Mouse (Mus musculus) neural tube, embryonic 11.5 days (tissue): ENCODE measurements around the gene Nr6a1. TPM values are rescaled to one million over a fixed set of nuclear protein-coding genes. Genes with fewer than 3 reads are reported as not detected.

Experiments used
- ATAC-seq: fragments of 200-750 bp; cut with Nextera tagmentation; 2 replicates; pipeline ENCODE4 v1.8.0; 2017; ENCODE audit warnings: moderate number of reproducible peaks, mild to moderate bottlenecking, moderate TSS enrichment, moderate library complexity; ENCODE audit not compliant: insufficient read depth, low FRiP score, low TSS enrichment
- DNase-seq: peaks from one replicate; pipeline ENCODE4 v3.0.0-alpha.2; 2015; ENCODE audit warnings: low spot score
- H3K27ac ChIP-seq: fragments of 300-500 bp; sonication (generic); 2 replicates; pipeline ENCODE4 v1.5.1; 2014; ENCODE audit warnings: low read depth, mild to moderate bottlenecking, low read length
- H3K27me3 ChIP-seq: fragments of 300-500 bp; sonication (generic); 2 replicates; pipeline ENCODE4 v1.6.1; 2014; ENCODE audit warnings: mild to moderate bottlenecking, low read length, mixed read lengths; ENCODE audit not compliant: control insufficient read depth, insufficient read depth
- H3K36me3 ChIP-seq: fragments of 300-500 bp; sonication (generic); 2 replicates; pipeline ENCODE4 v1.6.1; 2014; ENCODE audit warnings: mild to moderate bottlenecking, low read length, moderate library complexity, mixed read lengths; ENCODE audit not compliant: control insufficient read depth, insufficient read depth
- H3K4me1 ChIP-seq: fragments of 300-500 bp; sonication (generic); 2 replicates; pipeline ENCODE4 v1.6.1; 2014; ENCODE audit warnings: low read length, mixed read lengths; ENCODE audit not compliant: control insufficient read depth, insufficient read depth
- H3K4me2 ChIP-seq: fragments of 300-500 bp; sonication (generic); 2 replicates; pipeline ENCODE4 v1.6.1; 2014; ENCODE audit warnings: low read depth, mild to moderate bottlenecking, moderate library complexity
- H3K4me3 ChIP-seq: fragments of 300-500 bp; sonication (generic); 2 replicates; pipeline ENCODE4 v1.5.1; 2014; ENCODE audit warnings: low read depth, low read length
- H3K9ac ChIP-seq: fragments of 300-500 bp; sonication (generic); 2 replicates; pipeline ENCODE4 v1.6.1; 2014; ENCODE audit warnings: mild to moderate bottlenecking, low read length
- H3K9me3 ChIP-seq: fragments of 300-500 bp; sonication (generic); 2 replicates; pipeline ENCODE4 v1.6.1; 2016; ENCODE audit warnings: low read length; ENCODE audit not compliant: control insufficient read depth
- WGBS: fragments of 180-500 bp; shearing (Covaris S2); extraction: QIAGEN DNeasy Blood & Tissue Kit; methylation state at CpG from one replicate; pipeline ENCODE4 v1.1.7; 2014; 5-methylcytosine and 5-hydroxymethylcytosine counted together
- polyA plus RNA-seq: library from polyadenylated mRNA; unstranded; fragments of >200 nt; fragmentation: Nextera tagmentation; extraction: Ambion mirVana; gene quantifications from 2 replicates; pipeline ENCODE4 v1.2.1, GENCODE M21; 2014

Nr6a1 gene
- polyA plus RNA-seq, 1 experiment from 2014 or later = 6.4 TPM

GRCm38 (mm10) chr2:38770772-38771477, 156.6 kb downstream of the Nr6a1 start:
- Histone ChIP-seq H3K36me3 (no peaks in the 10 kb centered on the region), H3K27me3 (no peaks in the 10 kb centered on the region), H3K4me3 (no peak overlapping the region), H3K4me2 (no peak overlapping the region), H3K27ac (no peak overlapping the region), H3K9ac (no peak overlapping the region), H3K9me3 (no peaks in the 10 kb centered on the region), H3K4me1 (no peaks in the 10 kb centered on the region; the same call in 1 of the 2 replicates)
- DNase-seq (no peak), ATAC-seq (no peak)
- WGBS = 76% methylated on average over 5 of the region's 5 CpGs

- ATAC-seq = no peak
- Histone ChIP-seq H3K4me2 (no peak overlapping the region), H3K9me3 (no peaks in the 10 kb centered on the region), H3K4me3 (no peak overlapping the region), H3K36me3 (no peaks in the 10 kb centered on the region), H3K27ac (no peak overlapping the region), H3K27me3 (no peaks in the 10 kb centered on the region), H3K4me1 (no peaks in the 10 kb centered on the region; the same call in 1 of the 2 replicates), H3K9ac (no peak overlapping the region)
- DNase-seq = no peak
- WGBS = 89% methylated on average over 4 of the region's 4 CpGs
These were observed 160.1 kb downstream of the Nr6a1 start for GRCm38 (mm10) chr2:38767177-38767931.

- no peaks in the 10 kb centered on the region for H3K9me3 ChIP-seq
- ATAC-seq (no peak), DNase-seq (no peak)
- no peak overlapping the region for H3K4me2 ChIP-seq
- no peak overlapping the region for H3K9ac ChIP-seq
- no peak overlapping the region for H3K27ac ChIP-seq
- no peaks in the 10 kb centered on the region for H3K27me3 ChIP-seq
- no peaks in the 10 kb centered on the region for H3K4me1 ChIP-seq
- no peak overlapping the region for H3K4me3 ChIP-seq
- no peaks in the 10 kb centered on the region for H3K36me3 ChIP-seq
- 89% methylated on average over 3 of the region's 3 CpGs for WGBS
These were observed 187.6 kb downstream of the Nr6a1 start for GRCm38 (mm10) chr2:38739847-38740246.

- Histone ChIP-seq H3K9me3 (no peaks in the 10 kb centered on the region), H3K4me1 (no peaks in the 10 kb centered on the region), H3K4me2 (no peak overlapping the region), H3K36me3 (no peaks in the 10 kb centered on the region), H3K27me3 (no peaks in the 10 kb centered on the region), H3K4me3 (no peak overlapping the region), H3K9ac (no peak overlapping the region), H3K27ac (no peak overlapping the region)
- ATAC-seq = peak; percentile 67; the same call in 1 of the 2 replicates
- 41% methylated on average over 7 of the region's 7 CpGs for WGBS
- DNase-seq = peak; percentile 79
These were observed 188.1 kb downstream of the Nr6a1 start for GRCm38 (mm10) chr2:38739410-38739809.

- 92% methylated on average over 14 of the region's 14 CpGs for WGBS
- Histone ChIP-seq H3K4me1 (no peaks in the 10 kb centered on the region), H3K4me3 (no peak overlapping the region), H3K9me3 (no peaks in the 10 kb centered on the region), H3K9ac (0 out of 2 replicates have a peak overlapping the region, but pooled peaks have one; percentile 7), H3K36me3 (no peaks in the 10 kb centered on the region), H3K27me3 (no peaks in the 10 kb centered on the region), H3K27ac (no peak overlapping the region), H3K4me2 (no peak overlapping the region)
- no peak for DNase-seq
- no peak for ATAC-seq
These were observed 188.7 kb downstream of the Nr6a1 start for GRCm38 (mm10) chr2:38738601-38739301.

GRCm38 (mm10) chr2:38735740-38736139, 191.7 kb downstream of the Nr6a1 start:
- DNase-seq (no peak), ATAC-seq (no peak)
- no peaks in the 10 kb centered on the region for H3K36me3 ChIP-seq
- no peak overlapping the region for H3K4me3 ChIP-seq
- H3K9me3 ChIP-seq = no peaks in the 10 kb centered on the region
- no peak overlapping the region for H3K4me2 ChIP-seq
- no peak overlapping the region for H3K9ac ChIP-seq
- H3K27ac ChIP-seq = no peak overlapping the region
- H3K4me1 ChIP-seq = no peaks in the 10 kb centered on the region
- H3K27me3 ChIP-seq = no peaks in the 10 kb centered on the region

- WGBS = 84% methylated on average over 5 of the region's 5 CpGs
- DNase-seq = no peak
- no peaks in the 10 kb centered on the region for H3K36me3 ChIP-seq
These were observed 192.8 kb downstream of the Nr6a1 start for GRCm38 (mm10) chr2:38734721-38735120.

GRCm38 (mm10) chr2:38730331-38730827, 197.1 kb downstream of the Nr6a1 start:
- no peaks in the 10 kb centered on the region for H3K9me3 ChIP-seq
- no peak overlapping the region for H3K9ac ChIP-seq
- 93% methylated on average over 6 of the region's 6 CpGs for WGBS
- H3K27ac ChIP-seq = no peak overlapping the region
- no peaks in the 10 kb centered on the region for H3K27me3 ChIP-seq
- H3K4me3 ChIP-seq = no peak overlapping the region
- no peak overlapping the region for H3K4me2 ChIP-seq
- H3K4me1 ChIP-seq = no peaks in the 10 kb centered on the region
- H3K36me3 ChIP-seq = no peaks in the 10 kb centered on the region
- DNase-seq (no peak), ATAC-seq (no peak)

More at GRCm38 (mm10) chr2:38734721-38735120, 192.8 kb downstream of the Nr6a1 start:
- Histone ChIP-seq H3K9me3 (no peaks in the 10 kb centered on the region), H3K4me2 (no peak overlapping the region), H3K4me3 (no peak overlapping the region), H3K27ac (no peak overlapping the region), H3K27me3 (no peaks in the 10 kb centered on the region), H3K9ac (no peak overlapping the region), H3K4me1 (no peaks in the 10 kb centered on the region)
- ATAC-seq = no peak
